Mouse (Mus musculus) bone marrow, adult 2 months (tissue): Measurements from ENCODE around the gene Phb2. TPM values are rescaled to one million over a fixed set of nuclear protein-coding genes. Genes with fewer than 3 reads are reported as not detected.

ENCODE experiments used
- H3K27ac ChIP-seq: fragments of 200-500 bp; 2 replicates; pipeline ENCODE4 v1.5.1; 2012; ENCODE audit warnings: low read depth, mild to moderate bottlenecking, control low read depth, inconsistent platforms, low read length; ENCODE audit not compliant: control insufficient read depth, poor library complexity, insufficient read depth
- H3K4me1 ChIP-seq: fragments of 200-500 bp; 2 replicates; pipeline ENCODE4 v1.6.1; 2011; ENCODE audit warnings: low read length; ENCODE audit not compliant: control insufficient read depth, insufficient read depth
- H3K4me3 ChIP-seq: fragments of 200-500 bp; replicated peaks from 2 replicates; pipeline ENCODE3; 2011; ENCODE audit warnings: mild to moderate bottlenecking, low read depth, low read length, control low read depth; ENCODE audit not compliant: control insufficient read depth
- CTCF ChIP-seq: fragments of 200-500 bp; IDR thresholded peaks from 2 replicates; pipeline ENCODE4 v1.5.1; 2011; ENCODE audit warnings: low read length, control low read depth; ENCODE audit not compliant: control insufficient read depth, insufficient read depth
- POLR2A ChIP-seq: fragments of 200-500 bp; IDR thresholded peaks from 2 replicates; pipeline ENCODE4 v1.6.1; 2011; ENCODE audit warnings: low read depth, mild to moderate bottlenecking, control low read depth, low read length, borderline replicate concordance; ENCODE audit not compliant: control insufficient read depth
- WGBS: fragments of 180-500 bp; shearing (Covaris S2); methylation state at CpG from one replicate; pipeline ENCODE4 v1.1.7; 2018; 5-methylcytosine and 5-hydroxymethylcytosine counted together
- polyA plus RNA-seq: library from polyadenylated mRNA; stranded (reverse); fragments of >200 nt; gene quantifications from 2 replicates; pipeline ENCODE4 v1.2.4, GENCODE M21; 2011; ENCODE audit warnings: low replicate concordance; ENCODE audit not compliant: missing spikeins, insufficient read depth, insufficient read length

Phb2 gene
- polyA plus RNA-seq, 1 experiment, result 213 TPM

GRCm38 (mm10) chr6:124755831-124756595, 43.9 kb downstream of the Phb2 start, which contains the start of the genes Gm45234 and Atn1:
Gm45234 (minus strand) TSS chr6:124756021.
Atn1 (minus strand) TSS chr6:124756524.
- H3K4me3 ChIP-seq, result peak within 1 kb of the TSS; percentile 79

GRCm38 (mm10) chr6:124756652-124757350, 44.7 kb downstream of the Phb2 start:
- TF ChIP-seq POLR2A, result no peak
- TF ChIP-seq CTCF, result no peak
- 2% methylated on average over 54 of the region's 54 CpGs for WGBS
- H3K4me1 ChIP-seq, result no peaks in the 10 kb centered on the region
- peak overlapping the region; percentile 77 for H3K27ac ChIP-seq
- H3K4me3 ChIP-seq, result peak overlapping the region; percentile 66

More at GRCm38 (mm10) chr6:124755831-124756595, 43.9 kb downstream of the Phb2 start, which contains the start of the genes Gm45234 and Atn1:
- Histone ChIP-seq H3K4me1 (no peaks in the 10 kb centered on the region), H3K27ac (peak within 1 kb of the TSS; percentile 77)
- TF ChIP-seq CTCF (no peak), POLR2A (no peak)
- 1% methylated on average over 99 of the region's 100 CpGs for WGBS

GRCm38 (mm10) chr6:124757351-124757880, 45.3 kb downstream of the Phb2 start:
- no peak overlapping the region for H3K4me3 ChIP-seq
- no peaks in the 10 kb centered on the region for H3K4me1 ChIP-seq
- H3K27ac ChIP-seq, result no peak overlapping the region
- no peak for TF ChIP-seq POLR2A
- TF ChIP-seq CTCF, result no peak
- 35% methylated on average over 5 of the region's 5 CpGs for WGBS

GRCm38 (mm10) chr6:124757909-124758848, 46.0 kb downstream of the Phb2 start:
- TF ChIP-seq CTCF (no peak), POLR2A (no peak)
- Histone ChIP-seq H3K27ac (no peak overlapping the region), H3K4me3 (no peak overlapping the region), H3K4me1 (no peaks in the 10 kb centered on the region)
- WGBS, result 69% methylated on average over 5 of the region's 5 CpGs

- 33% methylated on average over 2 of the region's 2 CpGs for WGBS
- Histone ChIP-seq H3K4me1 (no peaks in the 10 kb centered on the region), H3K4me3 (no peak overlapping the region), H3K27ac (no peak overlapping the region)
- no peak for TF ChIP-seq POLR2A
- TF ChIP-seq CTCF, result no peak
Observed at GRCm38 (mm10) chr6:124758849-124759232, 46.7 kb downstream of the Phb2 start.

- TF ChIP-seq POLR2A (no peak), CTCF (peak; percentile 98)
- Histone ChIP-seq H3K27ac (no peak overlapping the region), H3K4me1 (no peaks in the 10 kb centered on the region), H3K4me3 (no peak overlapping the region)
- WGBS, result 0% methylated on average over 5 of the region's 5 CpGs
Observed at GRCm38 (mm10) chr6:124759259-124759658, 47.1 kb downstream of the Phb2 start.

- Histone ChIP-seq H3K27ac (no peak overlapping the region), H3K4me1 (no peaks in the 10 kb centered on the region), H3K4me3 (no peak overlapping the region)
- TF ChIP-seq POLR2A, result no peak
- no peak for TF ChIP-seq CTCF
- WGBS, result 81% methylated on average over 7 of the region's 7 CpGs
Observed at GRCm38 (mm10) chr6:124765951-124766350, 53.8 kb downstream of the Phb2 start.

Other genes starting within 250 kb of the Phb2 start
- gene Clstn3, start 247.5 kb upstream of the Phb2 start, polyA plus RNA-seq, result 4.6 and 5.3 TPM in 2 replicates
- gene C1rl, start 219.2 kb upstream of the Phb2 start, polyA plus RNA-seq, result 2.4 and 8.5 TPM in 2 replicates
- gene C1ra, start 199.9 kb upstream of the Phb2 start, polyA plus RNA-seq, result 4.5 and 8.9 TPM in 2 replicates
- gene C1s1, start 170.0 kb upstream of the Phb2 start, polyA plus RNA-seq, result 5.2 and 6.6 TPM in 2 replicates
- gene C1rb, start 142.0 kb upstream of the Phb2 start, polyA plus RNA-seq, result not detected in 2 replicates
- gene C1s2, start 76.3 kb upstream of the Phb2 start, polyA plus RNA-seq, result not detected in 2 replicates
- gene Lpcat3, start 49.3 kb upstream of the Phb2 start, polyA plus RNA-seq, result 67.0 and 77.5 TPM in 2 replicates
- 101 and 149 TPM in 2 replicates for gene Emg1, start 158 bp upstream of the Phb2 start, polyA plus RNA-seq
- gene Ptpn6, start 26.4 kb downstream of the Phb2 start, polyA plus RNA-seq, result 239 and 439 TPM in 2 replicates
- 138 and 208 TPM in 2 replicates for gene Grcc10, start 29.0 kb downstream of the Phb2 start, polyA plus RNA-seq
- gene Gm45234, start 43.7 kb downstream of the Phb2 start, polyA plus RNA-seq, result not detected in 2 replicates
- gene Atn1, start 44.2 kb downstream of the Phb2 start, polyA plus RNA-seq, result 11.3 and 19.1 TPM in 2 replicates
- 0.68 and 1.4 TPM in 2 replicates for gene Eno2, start 57.3 kb downstream of the Phb2 start, polyA plus RNA-seq
- gene Lrrc23, start 67.4 kb downstream of the Phb2 start, polyA plus RNA-seq, result not detected in 2 replicates
- 4.9 and 7.3 TPM in 2 replicates for gene Spsb2, start 96.3 kb downstream of the Phb2 start, polyA plus RNA-seq
- 97.5 and 152 TPM in 2 replicates for gene Tpi1, start 102.0 kb downstream of the Phb2 start, polyA plus RNA-seq
- 44.1 and 53.9 TPM in 2 replicates for gene Usp5, start 117.1 kb downstream of the Phb2 start, polyA plus RNA-seq
- gene Cdca3, start 117.2 kb downstream of the Phb2 start, polyA plus RNA-seq, result 131 and 148 TPM in 2 replicates
- 3.3 TPM in 1 of 2 replicates, not detected in the other for gene Gnb3, start 127.9 kb downstream of the Phb2 start, polyA plus RNA-seq
- gene P3h3, start 145.4 kb downstream of the Phb2 start, polyA plus RNA-seq, result 0.59 and 2.7 TPM in 2 replicates
- 0.56 and 2.4 TPM in 2 replicates for gene Gpr162, start 151.6 kb downstream of the Phb2 start, polyA plus RNA-seq
- 3.5 and 3.6 TPM in 2 replicates for gene Cd4, start 175.9 kb downstream of the Phb2 start, polyA plus RNA-seq
- gene Lag3, start 199.4 kb downstream of the Phb2 start, polyA plus RNA-seq, result 2.9 and 7.6 TPM in 2 replicates
- gene Ptms, start 207.8 kb downstream of the Phb2 start, polyA plus RNA-seq, result 157 and 192 TPM in 2 replicates
- gene Mlf2, start 219.1 kb downstream of the Phb2 start, polyA plus RNA-seq, result 45.8 and 74.0 TPM in 2 replicates